Mouse (Mus musculus): ENCODE measurements around the gene Slfn9. TPM values are rescaled to one million over a fixed set of nuclear protein-coding genes. Genes with fewer than 3 reads are reported as not detected.
"Not testable (repeated sequence)": the region's sequence is repeated elsewhere in the genome, so short reads cannot be mapped to it uniquely, and the experiment has no call there.

Gene Slfn9
- polyA plus RNA-seq, 1 experiment = 0.22 TPM

- H3K4me2 ChIP-seq (ENCODE audit: low read depth); H3K36me3 ChIP-seq (ENCODE audit: control insufficient read depth, insufficient read depth); H3K4me3 ChIP-seq; H3K27me3 ChIP-seq (ENCODE audit: control insufficient read depth, insufficient read depth, insufficient read length); H3ac ChIP-seq (ENCODE audit: control insufficient read depth, insufficient read length); H3K79me2 ChIP-seq (ENCODE audit: control insufficient read depth, insufficient read depth): not testable (repeated sequence)
Observed at GRCm38 (mm10) chr11:82930391-82930955, 61.2 kb downstream of the Slfn9 start.

- TF ChIP-seq CEBPB (IDR thresholded peaks at IDR 0.05; ENCODE audit: insufficient read depth, poor library complexity, severe bottlenecking) (no peak), SRF (IDR thresholded peaks at IDR 0.05; ENCODE audit: control insufficient read depth, insufficient read length, low read depth) (no peak), USF1 (IDR thresholded peaks at IDR 0.05; ENCODE audit: low read depth) (no peak), E2F4 (IDR thresholded peaks at IDR 0.05; ENCODE audit: insufficient read depth) (no peak), MAX (IDR thresholded peaks at IDR 0.05; ENCODE audit: low read depth) (no peak)
- Histone ChIP-seq H3K79me2 (ENCODE audit: control insufficient read depth, insufficient read depth) (no peaks in the 10 kb centered on the region), H3K27me3 (ENCODE audit: control insufficient read depth, insufficient read depth, insufficient read length) (no peaks in the 10 kb centered on the region), H3K4me3 (no peak overlapping the region), H3K36me3 (ENCODE audit: control insufficient read depth, insufficient read depth) (no peaks in the 10 kb centered on the region), H3K4me2 (ENCODE audit: low read depth) (no peak overlapping the region), H3ac (ENCODE audit: control insufficient read depth, insufficient read length) (no peak overlapping the region)
Observed at GRCm38 (mm10) chr11:82929633-82929950, 62.0 kb downstream of the Slfn9 start.

- H3K79me2 ChIP-seq (ENCODE audit: control insufficient read depth, insufficient read depth) = no peaks in the 10 kb centered on the region
- no peak overlapping the region for H3K4me3 ChIP-seq
- no peak overlapping the region for H3K4me2 ChIP-seq (ENCODE audit: low read depth)
- H3K36me3 ChIP-seq (ENCODE audit: control insufficient read depth, insufficient read depth) = no peaks in the 10 kb centered on the region
- H3K27me3 ChIP-seq (ENCODE audit: control insufficient read depth, insufficient read depth, insufficient read length) = no peaks in the 10 kb centered on the region
- no peak overlapping the region for H3ac ChIP-seq (ENCODE audit: control insufficient read depth, insufficient read length)
- TF ChIP-seq POLR2AphosphoS2 (IDR thresholded peaks at IDR 0.05; ENCODE audit: insufficient read length, low read depth) = no peak
- TF ChIP-seq SRF (IDR thresholded peaks at IDR 0.05; ENCODE audit: control insufficient read depth, insufficient read length, low read depth) = no peak
Observed at GRCm38 (mm10) chr11:82928897-82929632, 62.6 kb downstream of the Slfn9 start.

Other genes with a start within 250 kb of the Slfn9 start
- 0.30 TPM for gene Cct6b, start 227.5 kb downstream of the Slfn9 start, polyA plus RNA-seq (2012; fragmentation: generic; extraction: Trizol)
- 13.2 TPM for gene Zfp830, start 227.5 kb downstream of the Slfn9 start, polyA plus RNA-seq (2012; fragmentation: generic; extraction: Trizol)
- 16.7 TPM for gene Lig3, start 210.7 kb downstream of the Slfn9 start, polyA plus RNA-seq (2012; fragmentation: generic; extraction: Trizol)
- 1.8 TPM for gene Rffl, start 120.6 kb downstream of the Slfn9 start, polyA plus RNA-seq (2012; fragmentation: generic; extraction: Trizol)
- gene Rad51d, start 101.2 kb downstream of the Slfn9 start, polyA plus RNA-seq (2012; fragmentation: generic; extraction: Trizol) = 9.1 TPM
- 0.04 TPM for gene Fndc8, start 99.7 kb downstream of the Slfn9 start, polyA plus RNA-seq (2012; fragmentation: generic; extraction: Trizol)
- 33.7 TPM for gene Nle1, start 83.4 kb downstream of the Slfn9 start, polyA plus RNA-seq (2012; fragmentation: generic; extraction: Trizol)
- 99.6 TPM for gene Unc45b, start 81.3 kb downstream of the Slfn9 start, polyA plus RNA-seq (2012; fragmentation: generic; extraction: Trizol)
- 0.11 TPM for gene Slfn5, start 40.5 kb downstream of the Slfn9 start, polyA plus RNA-seq (2012; fragmentation: generic; extraction: Trizol)
- gene Slfn8, start 29.0 kb upstream of the Slfn9 start, polyA plus RNA-seq (2012; fragmentation: generic; extraction: Trizol) = not detected
- 0.11 TPM for gene Slfn2, start 73.3 kb upstream of the Slfn9 start, polyA plus RNA-seq (2012; fragmentation: generic; extraction: Trizol)
- not detected for gene Slfn1, start 125.0 kb upstream of the Slfn9 start, polyA plus RNA-seq (2012; fragmentation: generic; extraction: Trizol)
- gene Slfn4, start 183.4 kb upstream of the Slfn9 start, polyA plus RNA-seq (2012; fragmentation: generic; extraction: Trizol) = 0.02 TPM
- 1.1 TPM for gene Slfn3, start 199.5 kb upstream of the Slfn9 start, polyA plus RNA-seq (2012; fragmentation: generic; extraction: Trizol)